Comparison of ENCODE assay signal across 7 mouse cellular contexts in the genomic region with DNA sequence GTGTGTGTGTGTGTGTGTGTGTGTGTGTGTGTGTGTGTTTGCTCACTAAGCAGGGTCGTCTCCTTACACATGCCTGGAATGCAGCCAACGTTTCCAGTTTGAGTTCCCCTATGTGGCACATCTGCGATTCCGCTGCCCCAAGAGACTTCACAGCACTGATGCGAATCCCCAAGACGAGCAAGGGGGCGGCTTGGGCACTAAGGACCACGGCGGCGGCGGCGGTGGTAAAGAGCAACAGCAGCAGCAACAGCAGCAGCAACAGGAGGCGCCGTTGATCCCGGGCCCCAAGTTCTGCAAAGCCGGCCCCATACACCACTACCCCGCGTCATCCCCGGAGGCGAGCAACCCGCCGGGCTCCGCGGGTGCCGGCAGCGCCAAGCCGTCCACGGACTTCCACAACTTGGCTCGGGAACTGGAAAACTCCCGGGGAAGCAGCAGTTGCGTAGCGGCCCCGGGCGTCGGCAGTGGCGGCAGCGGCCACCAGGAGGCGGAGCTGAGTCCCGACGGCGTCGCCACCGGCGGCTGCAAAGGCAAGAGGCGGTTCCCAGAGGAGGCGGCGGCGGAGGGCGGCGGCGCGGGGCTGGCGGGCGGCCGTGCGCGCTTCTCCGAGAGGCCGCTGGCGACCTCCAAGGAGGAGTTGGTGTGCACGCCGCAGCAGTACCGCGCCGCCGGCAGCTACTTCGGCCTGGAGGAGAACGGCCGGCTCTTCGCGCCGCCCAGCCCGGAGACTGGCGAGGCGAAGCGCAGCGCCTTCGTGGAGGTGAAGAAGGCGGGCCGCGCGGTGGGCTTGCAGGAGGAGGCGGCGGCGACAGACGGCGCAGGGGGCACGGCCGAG. TPM values are rescaled to one million over a fixed set of nuclear protein-coding genes. Genes with fewer than 3 reads are reported as not detected.
A peak's percentile ranks its signal among the peaks of the same experiment; 100 is the strongest.
DNase-seq lines count a peak whose midpoint lies in the region; ATAC-seq and TF ChIP-seq lines count a peak whose summit lies in the region.

No protein-coding gene starts in this region.

- no peak for TF ChIP-seq POLR2A in bone marrow, adult 2 months (IDR thresholded peaks at IDR 0.05; ENCODE audit: borderline replicate concordance, control insufficient read depth, low read depth, low read length)

- under 1% methylated on average over 88 of the region's 89 CpGs for WGBS in bone marrow, adult 2 months
- WGBS in embryonic facial prominence, embryonic 11.5 days, result under 1% methylated on average over 64 of the region's 89 CpGs
- under 1% methylated on average over 85 of the region's 89 CpGs for WGBS in liver, embryonic 11.5 days

- peak overlapping the region; percentile 34 for H3K9ac ChIP-seq in embryonic facial prominence, embryonic 11.5 days (replicated peaks; ENCODE audit: low read length)
- no peak overlapping the region for H3K9ac ChIP-seq in liver, embryonic 11.5 days (ENCODE audit: low read depth, low read length)

- peak overlapping the region; percentile 39 for H3K4me3 ChIP-seq in bone marrow, adult 2 months (replicated peaks; ENCODE audit: control insufficient read depth, low read depth, low read length)
- peak overlapping the region; percentile 48 for H3K4me3 ChIP-seq in embryonic facial prominence, embryonic 11.5 days (ENCODE audit: low read depth, low read length)
- peak overlapping the region; percentile 55 for H3K4me3 ChIP-seq in liver, embryonic 11.5 days (ENCODE audit: low read depth, low read length)

- H3K27ac ChIP-seq in bone marrow, adult 2 months (ENCODE audit: control insufficient read depth, insufficient read depth, low read depth, low read length, poor library complexity), result no peak overlapping the region
- no peak overlapping the region for H3K27ac ChIP-seq in embryonic facial prominence, embryonic 11.5 days (replicated peaks; ENCODE audit: low read depth, low read length)
- no peak overlapping the region for H3K27ac ChIP-seq in liver, embryonic 11.5 days (ENCODE audit: low read depth, low read length)

- peak overlapping the region; percentile 92 for H3K4me2 ChIP-seq in embryonic facial prominence, embryonic 11.5 days (ENCODE audit: low read depth, low read length)
- peak overlapping the region; percentile 85 for H3K4me2 ChIP-seq in liver, embryonic 11.5 days

- H3K36me3 ChIP-seq in embryonic facial prominence, embryonic 11.5 days (replicated peaks; ENCODE audit: control insufficient read depth, insufficient read depth, low read depth, low read length), result no peaks in the 10 kb centered on the region
- no peaks in the 10 kb centered on the region for H3K36me3 ChIP-seq in liver, embryonic 11.5 days (ENCODE audit: control insufficient read depth, insufficient read depth, low read length)

- ATAC-seq in embryonic facial prominence, embryonic 11.5 days (replicated peaks; ENCODE audit: insufficient number of reproducible peaks, low FRiP score, low TSS enrichment, low read depth), result peak; percentile 31; the same call in 1 of the 2 replicates
- ATAC-seq in liver, embryonic 11.5 days (replicated peaks; ENCODE audit: low FRiP score), result peak; percentile 63

- peaks cover 69% of the 10 kb centered on the region for H3K27me3 ChIP-seq in embryonic facial prominence, embryonic 11.5 days (ENCODE audit: control insufficient read depth, insufficient read depth, low read length)
- peaks cover 99% of the 10 kb centered on the region for H3K27me3 ChIP-seq in liver, embryonic 11.5 days (replicated peaks; ENCODE audit: control insufficient read depth, insufficient read depth, low read length)

- peak; percentile 85 for DNase-seq in embryonic facial prominence, embryonic 11.5 days (ENCODE audit: low spot score)
- peak; percentile 57 to 79 for DNase-seq in heart, adult 9 months (ENCODE audit: low spot score in 2 of 2)
- DNase-seq in kidney, adult 8-10 months, result peak; percentile 61 to 80
- DNase-seq in liver, embryonic 11.5 days (ENCODE audit: low spot score), result peak; percentile 87
- peak; percentile 79 for DNase-seq in naive thymus-derived CD4-positive, alpha-beta T cell, adult 2 months (ENCODE audit: low read depth)
- DNase-seq in spleen, postnatal 4 days (ENCODE audit: low spot score in 2 of 2), result peak; percentile 58 to 88

- H3K4me1 ChIP-seq in bone marrow, adult 2 months (ENCODE audit: control insufficient read depth, insufficient read depth, low read length), result no peaks in the 10 kb centered on the region; the same call in 1 of the 2 replicates
- H3K4me1 ChIP-seq in embryonic facial prominence, embryonic 11.5 days (ENCODE audit: control insufficient read depth, insufficient read depth, low read length), result peaks cover 11% of the 10 kb centered on the region
- H3K4me1 ChIP-seq in liver, embryonic 11.5 days (replicated peaks; ENCODE audit: control insufficient read depth, insufficient read depth, low read length), result no peaks in the 10 kb centered on the region

- TF ChIP-seq CTCF in bone marrow, adult 2 months (IDR thresholded peaks at IDR 0.05; ENCODE audit: control insufficient read depth, insufficient read depth, low read length), result peak; percentile 56; the same call in 1 of the 2 replicates

- no peaks in the 10 kb centered on the region for H3K9me3 ChIP-seq in embryonic facial prominence, embryonic 11.5 days (replicated peaks; ENCODE audit: control insufficient read depth, low read length)
- no peaks in the 10 kb centered on the region for H3K9me3 ChIP-seq in liver, embryonic 11.5 days (ENCODE audit: control insufficient read depth, low read length)

RNA-seq across cellular contexts. Expression of a gene that starts 18.2 kb away (rescaled TPM):
- not detected in 2 replicates for polyA plus RNA-seq in bone marrow, adult 2 months (2011; ENCODE audit: insufficient read depth, insufficient read length, low replicate concordance, missing spikeins)
- 0.22 and 0.45 TPM in 2 replicates for polyA plus RNA-seq in embryonic facial prominence, embryonic 11.5 days (2014; fragmentation: Nextera tagmentation; extraction: Ambion mirVana)
- polyA plus RNA-seq in liver, embryonic 11.5 days (2014; fragmentation: Nextera tagmentation; extraction: Ambion mirVana), result not detected in 2 replicates
